Mouse (Mus musculus): ENCODE data around the gene Fitm1.

- no peak for TF ChIP-seq POLR2A (IDR thresholded peaks at IDR 0.05; ENCODE audit: insufficient read length, low read depth)
- TF ChIP-seq REST (IDR thresholded peaks at IDR 0.05; ENCODE audit: insufficient read depth, insufficient read length) = no peak
- TF ChIP-seq MAX (IDR thresholded peaks at IDR 0.05; ENCODE audit: low read depth) = no peak
- no peak for TF ChIP-seq USF1 (IDR thresholded peaks at IDR 0.05; ENCODE audit: low read depth)
- no peak for TF ChIP-seq MYOG (IDR thresholded peaks at IDR 0.05; ENCODE audit: control insufficient read depth in 1 of 3, insufficient read depth in 1 of 3, insufficient read length in 2 of 3, low read depth in 2 of 3)
- no peak for TF ChIP-seq CEBPB (IDR thresholded peaks at IDR 0.05; ENCODE audit: insufficient read depth, poor library complexity, severe bottlenecking)
- no peak for TF ChIP-seq POLR2AphosphoS2 (IDR thresholded peaks at IDR 0.05; ENCODE audit: insufficient read length, low read depth)
- no peak for TF ChIP-seq E2F4 (IDR thresholded peaks at IDR 0.05; ENCODE audit: insufficient read depth)
- no peak for TF ChIP-seq TCF3 (IDR thresholded peaks at IDR 0.05; ENCODE audit: insufficient read length, low read depth)
- TF ChIP-seq TCF12 (IDR thresholded peaks at IDR 0.05; ENCODE audit: insufficient read depth, poor library complexity, severe bottlenecking) = no peak
- no peak for TF ChIP-seq SRF (IDR thresholded peaks at IDR 0.05; ENCODE audit: control insufficient read depth, insufficient read length, low read depth)
These were observed 32.9 kb downstream of the Fitm1 start for GRCm38 (mm10) chr14:55608339-55608738.
